Mouse (Mus musculus): ENCODE measurements around the gene Ripor1. TPM values are rescaled to one million over a fixed set of nuclear protein-coding genes. Genes with fewer than 3 reads are reported as not detected.
A peak's percentile ranks its signal among the peaks of the same experiment; 100 is the strongest.

Gene Ripor1
- polyA plus RNA-seq, 1 experiment from 2014 or later: 19.3 TPM

- Histone ChIP-seq H3K27ac (ENCODE audit: low read depth, low read length) (no peak overlapping the region), H3K27me3 (ENCODE audit: control insufficient read depth, insufficient read depth, low read length) (no peaks in the 10 kb centered on the region)
Observed at GRCm38 (mm10) chr8:105620946-105621720, 16.1 kb downstream of the Ripor1 start.

GRCm38 (mm10) chr8:105621841-105622240 is 16.8 kb downstream of the Ripor1 start:
- Histone ChIP-seq H3K27ac (ENCODE audit: low read depth, low read length) (no peak overlapping the region), H3K9ac (ENCODE audit: low read length) (no peak overlapping the region), H3K4me1 (ENCODE audit: control insufficient read depth, insufficient read depth, low read length) (peaks cover 23% of the 10 kb centered on the region), H3K4me2 (ENCODE audit: low read depth) (no peak overlapping the region), H3K9me3 (ENCODE audit: control insufficient read depth, low read length) (no peaks in the 10 kb centered on the region), H3K4me3 (ENCODE audit: low read depth, low read length) (no peak overlapping the region), H3K36me3 (ENCODE audit: control insufficient read depth, insufficient read depth, low read length) (peaks cover 14% of the 10 kb centered on the region), H3K27me3 (ENCODE audit: control insufficient read depth, insufficient read depth, low read length) (no peaks in the 10 kb centered on the region)
- DNase-seq (ENCODE audit: low spot score): no peak
- WGBS: 73% methylated on average over 4 of the region's 4 CpGs
- no peak for ATAC-seq (ENCODE audit: insufficient read depth, low FRiP score, low TSS enrichment)

More at GRCm38 (mm10) chr8:105620946-105621720, 16.1 kb downstream of the Ripor1 start:
- ATAC-seq (ENCODE audit: insufficient read depth, low FRiP score, low TSS enrichment): no peak
- Histone ChIP-seq H3K4me3 (ENCODE audit: low read depth, low read length) (no peak overlapping the region), H3K9ac (ENCODE audit: low read length) (no peak overlapping the region), H3K4me1 (ENCODE audit: control insufficient read depth, insufficient read depth, low read length) (peaks cover 23% of the 10 kb centered on the region), H3K36me3 (ENCODE audit: control insufficient read depth, insufficient read depth, low read length) (peaks cover 14% of the 10 kb centered on the region), H3K9me3 (ENCODE audit: control insufficient read depth, low read length) (no peaks in the 10 kb centered on the region), H3K4me2 (ENCODE audit: low read depth) (no peak overlapping the region)
- no peak for DNase-seq (ENCODE audit: low spot score)
- 90% methylated on average over 21 of the region's 21 CpGs for WGBS

- Histone ChIP-seq H3K27me3 (ENCODE audit: control insufficient read depth, insufficient read depth, low read length) (no peaks in the 10 kb centered on the region), H3K9me3 (ENCODE audit: control insufficient read depth, low read length) (no peaks in the 10 kb centered on the region), H3K4me2 (ENCODE audit: low read depth) (no peak overlapping the region), H3K9ac (ENCODE audit: low read length) (no peak overlapping the region), H3K36me3 (ENCODE audit: control insufficient read depth, insufficient read depth, low read length) (peaks cover 11% of the 10 kb centered on the region), H3K27ac (ENCODE audit: low read depth, low read length) (peak overlapping the region; percentile 17; the same call in 1 of the 2 replicates), H3K4me3 (ENCODE audit: low read depth, low read length) (no peak overlapping the region), H3K4me1 (ENCODE audit: control insufficient read depth, insufficient read depth, low read length) (peaks cover 23% of the 10 kb centered on the region)
- peak; percentile 77 for ATAC-seq (ENCODE audit: insufficient read depth, low FRiP score, low TSS enrichment)
- WGBS: 4% methylated on average over 8 of the region's 8 CpGs
- peak; percentile 95 for DNase-seq (ENCODE audit: low spot score)
Observed at GRCm38 (mm10) chr8:105622421-105622920, 17.4 kb downstream of the Ripor1 start.

GRCm38 (mm10) chr8:105623118-105623517 is 18.1 kb downstream of the Ripor1 start:
- WGBS: 20% methylated on average over 5 of the region's 5 CpGs
- Histone ChIP-seq H3K4me3 (ENCODE audit: low read depth, low read length) (no peak overlapping the region), H3K27ac (ENCODE audit: low read depth, low read length) (peak overlapping the region; percentile 71; the same call in 1 of the 2 replicates), H3K4me1 (ENCODE audit: control insufficient read depth, insufficient read depth, low read length) (peaks cover 23% of the 10 kb centered on the region), H3K9ac (ENCODE audit: low read length) (no peak overlapping the region; the same call in none of the 2 replicates), H3K27me3 (ENCODE audit: control insufficient read depth, insufficient read depth, low read length) (no peaks in the 10 kb centered on the region), H3K9me3 (ENCODE audit: control insufficient read depth, low read length) (no peaks in the 10 kb centered on the region), H3K36me3 (ENCODE audit: control insufficient read depth, insufficient read depth, low read length) (peaks cover 11% of the 10 kb centered on the region), H3K4me2 (ENCODE audit: low read depth) (no peak overlapping the region)
- DNase-seq (ENCODE audit: low spot score) (no peak), ATAC-seq (ENCODE audit: insufficient read depth, low FRiP score, low TSS enrichment) (no peak)

GRCm38 (mm10) chr8:105623679-105624245 is 18.7 kb downstream of the Ripor1 start:
- 25% methylated on average over 7 of the region's 7 CpGs for WGBS
- no peak overlapping the region for H3K4me2 ChIP-seq (ENCODE audit: low read depth)
- DNase-seq (ENCODE audit: low spot score): no peak
- peak overlapping the region; percentile 71 for H3K27ac ChIP-seq (ENCODE audit: low read depth, low read length)
- peaks cover 23% of the 10 kb centered on the region for H3K4me1 ChIP-seq (ENCODE audit: control insufficient read depth, insufficient read depth, low read length)
- no peaks in the 10 kb centered on the region for H3K9me3 ChIP-seq (ENCODE audit: control insufficient read depth, low read length)
- H3K9ac ChIP-seq (ENCODE audit: low read length): no peak overlapping the region; the same call in 1 of the 2 replicates
- no peak for ATAC-seq (ENCODE audit: insufficient read depth, low FRiP score, low TSS enrichment)
- peaks cover 8% of the 10 kb centered on the region for H3K36me3 ChIP-seq (ENCODE audit: control insufficient read depth, insufficient read depth, low read length)
- H3K27me3 ChIP-seq (ENCODE audit: control insufficient read depth, insufficient read depth, low read length): no peaks in the 10 kb centered on the region
- no peak overlapping the region for H3K4me3 ChIP-seq (ENCODE audit: low read depth, low read length)

GRCm38 (mm10) chr8:105624401-105624800 is 19.3 kb downstream of the Ripor1 start:
- H3K27ac ChIP-seq (ENCODE audit: low read depth, low read length): peak overlapping the region; percentile 71
- peaks cover 23% of the 10 kb centered on the region for H3K4me1 ChIP-seq (ENCODE audit: control insufficient read depth, insufficient read depth, low read length)
- no peaks in the 10 kb centered on the region for H3K9me3 ChIP-seq (ENCODE audit: control insufficient read depth, low read length)
- no peak for DNase-seq (ENCODE audit: low spot score)
- H3K9ac ChIP-seq (ENCODE audit: low read length): peak overlapping the region; percentile 2; the same call in 1 of the 2 replicates
- WGBS: 40% methylated on average over 3 of the region's 3 CpGs
- H3K4me2 ChIP-seq (ENCODE audit: low read depth): no peak overlapping the region
- H3K36me3 ChIP-seq (ENCODE audit: control insufficient read depth, insufficient read depth, low read length): peaks cover 3% of the 10 kb centered on the region; the same call in 1 of the 2 replicates
- ATAC-seq (ENCODE audit: insufficient read depth, low FRiP score, low TSS enrichment): no peak
- no peak overlapping the region for H3K4me3 ChIP-seq (ENCODE audit: low read depth, low read length)
- no peaks in the 10 kb centered on the region for H3K27me3 ChIP-seq (ENCODE audit: control insufficient read depth, insufficient read depth, low read length)

GRCm38 (mm10) chr8:105624831-105625230 is 19.8 kb downstream of the Ripor1 start:
- 61% methylated on average over 1 of the region's 1 CpGs for WGBS
- Histone ChIP-seq H3K9me3 (ENCODE audit: control insufficient read depth, low read length) (no peaks in the 10 kb centered on the region), H3K4me2 (ENCODE audit: low read depth) (no peak overlapping the region), H3K27me3 (ENCODE audit: control insufficient read depth, insufficient read depth, low read length) (no peaks in the 10 kb centered on the region), H3K4me3 (ENCODE audit: low read depth, low read length) (no peak overlapping the region), H3K9ac (ENCODE audit: low read length) (no peak overlapping the region; the same call in 1 of the 2 replicates), H3K27ac (ENCODE audit: low read depth, low read length) (peak overlapping the region; percentile 71), H3K4me1 (ENCODE audit: control insufficient read depth, insufficient read depth, low read length) (peaks cover 23% of the 10 kb centered on the region), H3K36me3 (ENCODE audit: control insufficient read depth, insufficient read depth, low read length) (peaks cover 3% of the 10 kb centered on the region; the same call in 1 of the 2 replicates)
- DNase-seq (ENCODE audit: low spot score) (no peak), ATAC-seq (ENCODE audit: insufficient read depth, low FRiP score, low TSS enrichment) (no peak)

- H3K4me3 ChIP-seq (ENCODE audit: low read depth, low read length): no peak overlapping the region
- no peak overlapping the region for H3K9ac ChIP-seq (ENCODE audit: low read length)
- WGBS: 73% methylated on average over 1 of the region's 1 CpGs
- no peak overlapping the region for H3K27ac ChIP-seq (ENCODE audit: low read depth, low read length)
- H3K36me3 ChIP-seq (ENCODE audit: control insufficient read depth, insufficient read depth, low read length): no peaks in the 10 kb centered on the region
- ATAC-seq (ENCODE audit: insufficient read depth, low FRiP score, low TSS enrichment) (no peak), DNase-seq (ENCODE audit: low spot score) (no peak)
- no peak overlapping the region for H3K4me2 ChIP-seq (ENCODE audit: low read depth)
- H3K9me3 ChIP-seq (ENCODE audit: control insufficient read depth, low read length): no peaks in the 10 kb centered on the region
- H3K4me1 ChIP-seq (ENCODE audit: control insufficient read depth, insufficient read depth, low read length): peaks cover 23% of the 10 kb centered on the region
- no peaks in the 10 kb centered on the region for H3K27me3 ChIP-seq (ENCODE audit: control insufficient read depth, insufficient read depth, low read length)
Observed at GRCm38 (mm10) chr8:105626086-105626485, 21.0 kb downstream of the Ripor1 start.

Data from neural tube, embryonic 11.5 days (tissue).